Mouse (Mus musculus): ENCODE results near the gene Hhipl1. TPM values are rescaled to one million over a fixed set of nuclear protein-coding genes. Genes with fewer than 3 reads are reported as not detected.

Hhipl1 gene
- polyA plus RNA-seq, 1 experiment from 2014 or later = 2.4 TPM

DNA sequence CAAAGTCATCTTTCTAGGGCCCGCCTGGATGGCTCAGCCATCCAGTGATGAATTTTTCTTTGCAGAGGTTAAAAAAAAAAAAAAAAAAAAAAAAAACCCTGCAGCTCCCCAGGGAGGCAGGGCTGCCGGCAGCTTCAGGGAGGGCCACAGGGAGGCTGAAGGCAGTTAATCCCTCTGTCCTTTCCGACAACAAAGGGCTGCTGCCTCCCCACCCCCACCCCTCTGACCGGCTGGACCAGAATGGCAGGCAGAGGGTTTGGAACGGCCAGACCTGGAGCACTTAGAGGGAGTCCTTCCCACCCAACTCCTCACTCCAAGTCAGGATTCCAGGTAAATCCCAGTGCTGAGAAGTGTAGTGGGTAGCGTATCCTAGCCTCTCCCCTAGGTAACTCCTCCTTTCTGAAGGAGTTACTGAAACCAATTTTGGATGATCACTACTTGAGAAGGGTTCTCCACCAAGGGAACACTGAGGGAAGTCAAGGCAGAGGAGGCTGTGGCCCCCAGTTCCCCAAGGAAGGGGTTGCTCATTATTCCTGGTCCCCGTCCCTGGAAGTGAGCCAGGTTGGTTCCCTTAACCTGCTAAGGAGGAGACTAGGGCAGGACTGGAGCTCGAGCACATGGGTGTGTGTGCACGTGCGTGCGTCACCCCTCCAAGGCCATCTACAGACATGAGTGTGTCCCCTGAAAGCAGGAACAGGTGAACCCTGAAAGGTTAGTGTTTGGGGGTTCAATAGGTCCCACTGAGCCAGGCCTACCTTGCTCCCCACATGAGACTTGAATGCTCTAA is 20.7 kb upstream of the Hhipl1 start:
- Histone ChIP-seq H3K9me3 (replicated peaks) (no peaks in the 10 kb centered on the region), H3K27me3 (0 out of 2 replicates have a peak, but pooled peaks cover 2% of the 10 kb centered on the region), H3K27ac (peak overlapping the region; percentile 81), H3K36me3 (no peaks in the 10 kb centered on the region), H3K4me2 (replicated peaks) (peak overlapping the region; percentile 36), H3K4me3 (no peak overlapping the region), H3K9ac (peak overlapping the region; percentile 32; the same call in 1 of the 2 replicates), H3K4me1 (peaks cover 21% of the 10 kb centered on the region)
- WGBS = 33% methylated on average over 11 of the region's 11 CpGs
- ATAC-seq (ENCODE audit: low FRiP score) = peak; percentile 41; the same call in 1 of the 2 replicates

DNA sequence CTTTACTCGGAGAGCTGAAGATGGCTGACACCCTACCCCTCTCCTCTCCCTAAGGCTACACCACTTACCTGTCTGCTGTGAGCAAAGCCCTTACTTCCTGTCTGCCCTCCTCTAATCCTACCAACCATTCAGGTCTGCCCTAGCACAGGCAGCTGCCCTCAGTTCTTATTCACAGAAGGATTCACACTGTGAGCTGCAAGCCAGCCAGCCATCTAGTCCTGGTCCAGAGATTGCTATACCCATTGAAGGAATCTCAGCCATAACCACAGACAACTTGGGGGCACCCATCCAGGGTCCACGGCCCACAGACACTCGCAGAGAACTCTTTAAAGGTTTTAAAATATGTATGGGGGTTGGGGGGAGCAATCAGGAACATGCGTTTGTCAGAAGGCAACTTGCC is 19.7 kb upstream of the Hhipl1 start:
- H3K27ac ChIP-seq = peak overlapping the region; percentile 81; the same call in 1 of the 2 replicates
- H3K4me1 ChIP-seq = peaks cover 21% of the 10 kb centered on the region
- no peaks in the 10 kb centered on the region for H3K36me3 ChIP-seq
- H3K27me3 ChIP-seq = no peaks in the 10 kb centered on the region
- H3K9ac ChIP-seq = no peak overlapping the region
- H3K9me3 ChIP-seq (replicated peaks) = no peaks in the 10 kb centered on the region
- H3K4me2 ChIP-seq (replicated peaks) = no peak overlapping the region
- H3K4me3 ChIP-seq = no peak overlapping the region
- ATAC-seq (ENCODE audit: low FRiP score) = no peak
- WGBS = 78% methylated on average over 4 of the region's 4 CpGs

DNA sequence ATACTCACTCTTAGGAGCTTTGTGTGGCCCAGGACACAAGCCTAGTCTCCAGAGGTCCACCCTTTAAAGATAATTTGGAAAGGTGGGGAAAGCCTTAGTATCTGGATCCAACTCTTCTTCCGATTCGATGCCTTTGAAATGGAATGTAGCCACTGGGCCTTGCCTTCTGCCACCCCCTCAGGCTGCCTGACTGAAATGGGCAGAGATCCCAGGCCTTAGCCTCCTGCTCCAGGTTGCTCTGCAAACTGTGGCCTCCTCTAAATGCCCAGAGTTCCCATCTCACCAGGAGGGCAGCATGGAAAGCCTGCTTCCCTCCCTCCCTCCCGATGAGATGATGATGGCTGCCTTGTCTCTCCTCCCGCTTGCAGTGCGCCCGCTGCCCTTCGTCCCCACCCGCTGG is 19.1 kb upstream of the Hhipl1 start:
- Histone ChIP-seq H3K4me2 (replicated peaks) (no peak overlapping the region), H3K27ac (no peak overlapping the region), H3K9me3 (replicated peaks) (no peaks in the 10 kb centered on the region), H3K36me3 (no peaks in the 10 kb centered on the region), H3K27me3 (no peaks in the 10 kb centered on the region), H3K9ac (no peak overlapping the region), H3K4me1 (peaks cover 24% of the 10 kb centered on the region), H3K4me3 (no peak overlapping the region)
- WGBS = 94% methylated on average over 7 of the region's 8 CpGs
- ATAC-seq (ENCODE audit: low FRiP score) = no peak

DNA sequence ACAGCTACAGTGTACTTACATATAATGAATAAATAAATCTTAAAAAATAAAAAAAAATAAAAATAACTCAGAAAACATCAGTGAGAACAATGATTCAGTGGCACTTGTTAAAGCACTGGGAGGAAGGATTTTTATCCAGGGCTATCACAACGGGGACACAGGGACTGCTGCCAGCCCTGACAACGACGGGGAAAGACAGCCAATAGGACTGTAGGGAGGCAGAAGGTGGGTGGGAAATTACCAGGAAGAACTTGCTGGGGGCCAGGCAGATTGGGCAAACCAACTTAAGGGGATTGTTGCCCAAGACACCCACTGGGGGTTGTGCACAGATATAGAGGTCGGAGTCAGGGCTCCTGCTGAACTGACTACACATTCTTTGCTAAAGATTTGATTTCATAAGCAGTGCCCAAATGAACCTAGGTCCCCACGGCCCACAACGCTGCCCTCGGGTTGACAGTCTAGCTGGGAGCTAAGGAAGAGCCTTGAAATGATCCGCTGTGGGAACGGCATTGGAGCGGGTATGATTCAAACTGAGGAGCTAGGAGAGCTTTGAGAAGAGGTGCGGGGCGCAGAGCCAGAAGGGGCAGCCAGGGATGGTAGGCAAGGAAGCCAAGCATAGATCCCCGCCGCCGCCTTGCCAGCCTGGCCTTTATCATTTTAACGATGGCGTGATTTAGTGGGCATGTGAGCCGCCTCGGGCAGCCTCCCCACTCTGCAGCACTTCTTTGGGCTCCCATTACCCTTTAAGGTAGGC is 17.8 kb upstream of the Hhipl1 start:
- ATAC-seq (ENCODE audit: low FRiP score) = no peak
- Histone ChIP-seq H3K9me3 (replicated peaks) (no peaks in the 10 kb centered on the region), H3K27ac (no peak overlapping the region), H3K27me3 (no peaks in the 10 kb centered on the region), H3K9ac (no peak overlapping the region), H3K4me3 (no peak overlapping the region), H3K36me3 (no peaks in the 10 kb centered on the region), H3K4me2 (replicated peaks) (no peak overlapping the region), H3K4me1 (peaks cover 35% of the 10 kb centered on the region)
- 79% methylated on average over 19 of the region's 19 CpGs for WGBS

DNA sequence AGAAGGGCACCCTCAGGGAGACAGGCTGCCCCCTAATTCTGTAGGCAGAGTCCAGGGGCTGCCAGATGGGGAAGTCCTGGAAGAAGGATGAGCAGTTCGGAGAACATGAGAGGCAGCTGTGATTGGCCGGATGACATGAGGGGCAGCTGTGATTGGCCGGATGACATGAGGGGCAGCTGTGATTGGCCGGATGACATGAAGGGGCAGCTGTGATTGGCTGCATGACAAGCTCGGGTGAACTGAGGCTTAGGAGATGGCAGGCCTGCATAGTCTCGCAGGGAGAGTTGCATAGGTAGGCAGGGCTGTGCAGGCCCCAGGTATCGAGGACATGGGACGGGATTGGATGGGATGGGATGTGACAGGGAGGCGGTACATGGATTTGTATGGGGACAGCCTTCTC is 13.7 kb upstream of the Hhipl1 start:
- Histone ChIP-seq H3K4me1 (peaks cover 14% of the 10 kb centered on the region), H3K27ac (peak overlapping the region; percentile 62; the same call in 1 of the 2 replicates), H3K27me3 (no peaks in the 10 kb centered on the region; the same call in 1 of the 2 replicates), H3K9ac (no peak overlapping the region), H3K9me3 (replicated peaks) (no peaks in the 10 kb centered on the region), H3K36me3 (no peaks in the 10 kb centered on the region), H3K4me3 (no peak overlapping the region), H3K4me2 (replicated peaks) (peak overlapping the region; percentile 46)
- 10% methylated on average over 9 of the region's 9 CpGs for WGBS
- peak; percentile 84 for ATAC-seq (ENCODE audit: low FRiP score)

DNA sequence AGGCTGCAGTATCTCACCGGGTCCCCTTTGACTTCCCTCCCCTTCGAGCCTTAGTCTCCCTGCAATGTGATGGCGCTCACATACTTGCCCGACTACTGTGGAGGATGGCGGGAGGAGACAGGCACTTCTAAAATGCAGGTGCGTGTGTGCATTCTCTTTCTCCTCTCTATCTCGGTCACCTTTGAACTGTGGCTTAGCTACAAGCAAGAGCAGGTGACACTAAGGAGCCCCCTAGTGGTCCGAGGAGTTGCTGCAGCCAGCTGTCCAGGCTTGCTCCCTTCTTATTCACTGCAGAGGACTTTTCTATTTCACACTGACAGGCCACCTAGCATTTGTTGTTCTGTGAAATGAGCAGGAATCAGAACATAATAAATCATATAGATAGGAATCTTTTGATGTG is 13.1 kb upstream of the Hhipl1 start:
- H3K9me3 ChIP-seq (replicated peaks) = no peaks in the 10 kb centered on the region
- H3K27me3 ChIP-seq = no peaks in the 10 kb centered on the region; the same call in 1 of the 2 replicates
- no peak overlapping the region for H3K9ac ChIP-seq
- no peak overlapping the region for H3K4me3 ChIP-seq
- peak overlapping the region; percentile 62 for H3K27ac ChIP-seq
- ATAC-seq (ENCODE audit: low FRiP score) = peak; percentile 35
- H3K4me2 ChIP-seq (replicated peaks) = peak overlapping the region; percentile 46
- 2% methylated on average over 8 of the region's 8 CpGs for WGBS
- no peaks in the 10 kb centered on the region for H3K36me3 ChIP-seq
- H3K4me1 ChIP-seq = peaks cover 14% of the 10 kb centered on the region

DNA sequence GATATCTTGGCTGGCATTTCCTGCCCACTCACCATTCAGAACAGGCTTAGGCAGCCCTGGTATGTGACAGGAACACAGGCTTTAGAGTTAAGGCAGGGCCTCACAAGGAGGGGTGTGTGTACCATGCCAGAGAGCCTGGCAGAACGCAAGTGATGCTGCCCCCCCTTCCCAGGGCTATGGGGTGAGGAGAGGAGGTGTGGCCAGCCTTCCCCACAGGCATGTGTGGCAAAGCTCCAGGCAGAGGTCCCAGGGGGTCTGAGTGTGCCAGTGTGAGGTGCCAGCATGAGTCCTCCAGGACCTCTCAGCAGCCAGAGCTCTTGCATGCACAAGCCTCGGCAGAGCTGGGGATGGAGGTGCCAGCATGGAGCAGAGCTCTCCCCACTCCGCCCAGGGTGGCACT is 11.4 kb upstream of the Hhipl1 start:
- Histone ChIP-seq H3K27ac (no peak overlapping the region), H3K9me3 (replicated peaks) (no peaks in the 10 kb centered on the region), H3K4me2 (replicated peaks) (no peak overlapping the region), H3K27me3 (no peaks in the 10 kb centered on the region; the same call in 1 of the 2 replicates), H3K4me1 (peaks cover 14% of the 10 kb centered on the region), H3K4me3 (no peak overlapping the region), H3K36me3 (no peaks in the 10 kb centered on the region), H3K9ac (no peak overlapping the region)
- WGBS = 78% methylated on average over 3 of the region's 3 CpGs
- ATAC-seq (ENCODE audit: low FRiP score) = no peak

DNA sequence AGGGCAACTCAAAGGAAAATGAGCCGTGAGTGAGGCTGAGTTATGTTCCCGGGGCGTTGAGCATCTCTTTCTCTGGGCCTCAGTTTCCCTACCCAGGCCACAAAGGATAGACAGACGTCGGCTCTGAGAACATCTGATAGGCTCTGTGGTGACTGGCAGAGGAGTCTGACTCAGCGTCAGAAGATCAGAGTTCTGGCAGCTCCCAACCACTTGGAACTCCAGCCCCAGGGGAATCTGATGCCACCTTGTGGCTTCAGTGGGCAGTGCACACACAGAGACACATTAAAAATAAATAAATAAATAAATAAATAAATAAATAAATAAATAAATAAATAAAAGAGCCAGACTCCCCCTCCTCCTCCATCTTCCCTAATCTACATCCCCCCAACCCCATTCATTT is 9.0 kb upstream of the Hhipl1 start:
- no peak overlapping the region for H3K4me2 ChIP-seq (replicated peaks)
- no peaks in the 10 kb centered on the region for H3K9me3 ChIP-seq (replicated peaks)
- H3K4me1 ChIP-seq = peaks cover 10% of the 10 kb centered on the region
- H3K36me3 ChIP-seq = no peaks in the 10 kb centered on the region
- no peak overlapping the region for H3K27ac ChIP-seq
- H3K27me3 ChIP-seq = no peaks in the 10 kb centered on the region; the same call in 1 of the 2 replicates
- 83% methylated on average over 6 of the region's 6 CpGs for WGBS
- no peak for ATAC-seq (ENCODE audit: low FRiP score)
- no peak overlapping the region for H3K9ac ChIP-seq
- H3K4me3 ChIP-seq = no peak overlapping the region

DNA sequence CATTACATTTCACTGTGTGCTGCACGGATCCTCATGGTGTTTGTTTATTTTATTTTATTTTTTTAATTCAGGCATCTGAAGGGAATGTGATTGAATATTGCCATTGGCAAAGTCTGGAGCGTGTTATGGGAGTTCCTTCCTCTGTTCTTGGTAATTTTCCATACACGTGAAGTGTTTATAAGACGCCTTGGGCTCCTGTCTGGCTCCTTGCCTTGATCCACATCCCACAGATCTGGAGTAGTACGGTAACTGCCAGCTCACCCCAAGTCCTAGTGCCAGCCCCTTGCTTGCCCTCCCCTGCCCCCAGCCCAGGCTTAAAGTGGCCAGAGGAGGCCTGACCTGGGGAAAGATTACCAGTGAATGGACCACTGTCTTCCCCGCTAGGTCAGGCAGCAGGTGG is 5.1 kb upstream of the Hhipl1 start:
- H3K9ac ChIP-seq = no peak overlapping the region
- H3K4me2 ChIP-seq (replicated peaks) = no peak overlapping the region
- ATAC-seq (ENCODE audit: low FRiP score) = no peak
- H3K27ac ChIP-seq = no peak overlapping the region
- H3K36me3 ChIP-seq = no peaks in the 10 kb centered on the region
- H3K27me3 ChIP-seq = peaks cover 16% of the 10 kb centered on the region; the same call in 1 of the 2 replicates
- H3K9me3 ChIP-seq (replicated peaks) = no peaks in the 10 kb centered on the region
- 85% methylated on average over 6 of the region's 6 CpGs for WGBS
- no peak overlapping the region for H3K4me3 ChIP-seq
- H3K4me1 ChIP-seq = 0 out of 2 replicates have a peak, but pooled peaks cover 3% of the 10 kb centered on the region

DNA sequence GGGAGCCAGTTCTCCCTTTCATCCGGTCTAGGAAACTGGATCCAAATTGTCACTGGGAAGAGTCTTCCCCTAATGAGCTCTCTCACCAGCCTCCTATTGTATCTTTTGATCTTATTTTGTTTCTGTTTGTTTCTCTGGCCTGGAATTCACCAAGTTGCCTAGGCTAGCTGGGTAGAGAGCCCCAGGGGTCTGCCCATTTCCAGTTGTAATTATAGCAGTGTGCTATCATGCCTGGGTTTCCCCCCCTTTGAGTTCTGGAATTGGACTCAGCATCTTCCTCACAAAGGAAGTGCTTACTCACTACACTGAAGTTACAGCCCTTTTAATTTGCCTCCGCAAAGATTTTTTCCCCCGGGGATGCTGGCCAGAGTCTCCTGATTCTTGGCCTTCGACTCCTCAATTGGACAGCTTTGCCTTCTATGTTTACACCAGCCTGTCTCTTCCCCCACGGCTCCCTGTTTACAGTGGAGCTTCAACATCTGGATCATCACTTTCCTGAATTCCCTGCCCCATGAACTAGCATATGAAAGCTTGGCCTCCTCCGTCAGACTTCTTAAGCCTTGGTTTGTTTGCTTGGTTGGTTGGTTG is 2.2 kb upstream of the Hhipl1 start:
- Histone ChIP-seq H3K27ac (no peak overlapping the region), H3K9me3 (replicated peaks) (no peaks in the 10 kb centered on the region), H3K4me2 (replicated peaks) (no peak overlapping the region), H3K27me3 (peaks cover 16% of the 10 kb centered on the region; the same call in 1 of the 2 replicates), H3K9ac (no peak overlapping the region), H3K4me1 (0 out of 2 replicates have a peak, but pooled peaks cover 9% of the 10 kb centered on the region), H3K4me3 (no peak overlapping the region), H3K36me3 (no peaks in the 10 kb centered on the region)
- no peak for ATAC-seq (ENCODE audit: low FRiP score)
- WGBS = 45% methylated on average over 6 of the region's 6 CpGs

DNA sequence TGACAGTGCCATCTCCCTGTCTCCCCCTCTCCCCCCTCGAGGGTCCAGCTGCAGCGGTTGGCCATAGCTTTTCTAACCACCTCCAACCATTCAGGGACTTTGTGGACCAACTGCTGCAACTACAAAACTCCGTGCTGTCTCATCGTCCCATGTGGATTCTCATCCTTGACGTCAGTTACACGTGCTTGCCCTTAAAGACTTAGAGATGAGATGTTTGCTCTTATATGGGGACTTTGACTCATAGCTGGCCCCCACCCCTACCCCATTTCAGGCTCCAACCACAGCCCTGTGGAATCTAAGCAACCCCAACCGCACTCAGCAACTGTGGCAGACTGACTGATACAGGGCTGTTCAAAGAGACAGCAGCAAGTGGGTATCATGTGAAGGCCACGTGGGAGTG is 898 bp upstream of the Hhipl1 start:
- H3K27ac ChIP-seq = no peak overlapping the region
- H3K4me1 ChIP-seq = 0 out of 2 replicates have a peak, but pooled peaks cover 9% of the 10 kb centered on the region
- no peaks in the 10 kb centered on the region for H3K36me3 ChIP-seq
- WGBS = 76% methylated on average over 8 of the region's 8 CpGs
- no peak for ATAC-seq (ENCODE audit: low FRiP score)
- H3K27me3 ChIP-seq = peaks cover 16% of the 10 kb centered on the region; the same call in 1 of the 2 replicates
- no peak overlapping the region for H3K4me3 ChIP-seq
- H3K9ac ChIP-seq = no peak overlapping the region
- no peaks in the 10 kb centered on the region for H3K9me3 ChIP-seq (replicated peaks)
- no peak overlapping the region for H3K4me2 ChIP-seq (replicated peaks)

DNA sequence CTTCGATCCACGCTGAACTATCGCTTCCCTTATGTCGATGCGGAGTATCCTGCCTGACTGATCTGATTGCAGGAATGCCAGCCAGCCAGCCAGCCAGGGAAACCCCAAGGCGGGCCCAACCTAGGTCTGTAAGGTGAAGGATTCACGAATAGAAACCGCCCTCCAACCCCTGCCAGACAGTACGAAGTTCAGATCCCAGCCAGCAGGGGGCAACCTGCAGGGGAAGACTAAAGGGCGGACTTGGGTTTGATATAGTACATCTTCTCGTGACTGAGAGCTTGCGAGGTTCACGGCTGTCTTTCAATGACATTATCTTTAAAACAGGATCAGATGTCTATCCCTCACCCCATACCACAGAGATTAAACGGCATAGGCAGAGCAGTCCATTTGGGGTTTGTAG is 1.5 kb downstream of the Hhipl1 start:
- 30% methylated on average over 14 of the region's 14 CpGs for WGBS
- Histone ChIP-seq H3K4me3 (no peak overlapping the region), H3K27ac (no peak overlapping the region), H3K4me1 (peaks cover 17% of the 10 kb centered on the region), H3K4me2 (replicated peaks) (no peak overlapping the region), H3K36me3 (no peaks in the 10 kb centered on the region), H3K27me3 (peaks cover 16% of the 10 kb centered on the region; the same call in 1 of the 2 replicates), H3K9me3 (replicated peaks) (no peaks in the 10 kb centered on the region), H3K9ac (no peak overlapping the region)
- ATAC-seq (ENCODE audit: low FRiP score) = no peak

Data from hindbrain, embryonic 12.5 days (tissue).